ENCODE assay signal across 8 mouse cellular contexts in genomic region chr4:134287168-134287564, GRCm38 (mm10). TPM values are rescaled to one million over a fixed set of nuclear protein-coding genes. Genes with fewer than 3 reads are reported as not detected.
DNase-seq lines count a peak whose midpoint lies in the region; ATAC-seq and TF ChIP-seq lines count a peak whose summit lies in the region.

No protein-coding gene starts in this region.

- H3K4me3 ChIP-seq in forebrain, embryonic 13.5 days, result peak overlapping the region; percentile 99
- peak overlapping the region; percentile 98 for H3K4me3 ChIP-seq in liver, embryonic 16.5 days (ENCODE audit: low read depth, low read length)
- peak overlapping the region; percentile 98 for H3K4me3 ChIP-seq in neural tube, embryonic 12.5 days
- H3K4me3 ChIP-seq in stomach, postnatal 0 days (ENCODE audit: low read depth, low read length), result peak overlapping the region; percentile 95

- H3K27ac ChIP-seq in forebrain, embryonic 13.5 days, result peak overlapping the region; percentile 99
- H3K27ac ChIP-seq in liver, embryonic 16.5 days (ENCODE audit: low read length), result peak overlapping the region; percentile 99
- peak overlapping the region; percentile 100 for H3K27ac ChIP-seq in neural tube, embryonic 12.5 days
- H3K27ac ChIP-seq in stomach, postnatal 0 days (replicated peaks), result peak overlapping the region; percentile 99

- H3K4me2 ChIP-seq in forebrain, embryonic 13.5 days, result peak overlapping the region; percentile 79
- peak overlapping the region; percentile 92 for H3K4me2 ChIP-seq in liver, embryonic 16.5 days (ENCODE audit: low read depth, low read length)
- peak overlapping the region; percentile 96 for H3K4me2 ChIP-seq in neural tube, embryonic 12.5 days (replicated peaks)
- peak overlapping the region; percentile 96 for H3K4me2 ChIP-seq in stomach, postnatal 0 days (replicated peaks; ENCODE audit: low read depth)

- no peak for TF ChIP-seq EP300 in stomach, postnatal 0 days (optimal IDR thresholded peaks at IDR 0.05)

- under 1% methylated on average over 58 of the region's 59 CpGs for WGBS in forebrain, embryonic 13.5 days
- under 1% methylated on average over 48 of the region's 59 CpGs for WGBS in liver, embryonic 16.5 days (ENCODE audit: insufficient replicate concordance)
- under 1% methylated on average over 57 of the region's 59 CpGs for WGBS in neural tube, embryonic 12.5 days
- WGBS in stomach, postnatal 0 days, result under 1% methylated on average over 53 of the region's 59 CpGs

- peaks cover 25% of the 10 kb centered on the region for H3K4me1 ChIP-seq in forebrain, embryonic 13.5 days
- H3K4me1 ChIP-seq in liver, embryonic 16.5 days (ENCODE audit: control insufficient read depth, low read depth, low read length), result peaks cover 27% of the 10 kb centered on the region
- peaks cover 20% of the 10 kb centered on the region for H3K4me1 ChIP-seq in neural tube, embryonic 12.5 days
- H3K4me1 ChIP-seq in stomach, postnatal 0 days (replicated peaks; ENCODE audit: control insufficient read depth, insufficient read depth), result 0 out of 2 replicates have a peak, but pooled peaks cover 3% of the 10 kb centered on the region

- H3K9ac ChIP-seq in forebrain, embryonic 13.5 days, result peak overlapping the region; percentile 96
- H3K9ac ChIP-seq in liver, embryonic 16.5 days (ENCODE audit: low read depth, low read length), result peak overlapping the region; percentile 98
- H3K9ac ChIP-seq in neural tube, embryonic 12.5 days, result peak overlapping the region; percentile 97
- peak overlapping the region; percentile 97 for H3K9ac ChIP-seq in stomach, postnatal 0 days (ENCODE audit: low read length)

- H3K9me3 ChIP-seq in forebrain, embryonic 13.5 days (replicated peaks), result no peaks in the 10 kb centered on the region
- no peaks in the 10 kb centered on the region for H3K9me3 ChIP-seq in liver, embryonic 16.5 days (replicated peaks; ENCODE audit: control insufficient read depth, low read length)
- H3K9me3 ChIP-seq in neural tube, embryonic 12.5 days, result no peaks in the 10 kb centered on the region
- H3K9me3 ChIP-seq in stomach, postnatal 0 days (ENCODE audit: control insufficient read depth, low read length), result no peaks in the 10 kb centered on the region

- peaks cover 21% of the 10 kb centered on the region for H3K36me3 ChIP-seq in forebrain, embryonic 13.5 days (ENCODE audit: poor library complexity, severe bottlenecking)
- peaks cover 16% of the 10 kb centered on the region for H3K36me3 ChIP-seq in liver, embryonic 16.5 days (ENCODE audit: control insufficient read depth, insufficient read depth)
- H3K36me3 ChIP-seq in neural tube, embryonic 12.5 days, result peaks cover 20% of the 10 kb centered on the region
- H3K36me3 ChIP-seq in stomach, postnatal 0 days (ENCODE audit: control insufficient read depth, insufficient read depth, low read length), result peaks cover under 1% of the 10 kb centered on the region; the same call in 1 of the 2 replicates

- H3K27me3 ChIP-seq in forebrain, embryonic 13.5 days, result no peaks in the 10 kb centered on the region
- H3K27me3 ChIP-seq in liver, embryonic 16.5 days (ENCODE audit: control insufficient read depth, insufficient read depth, low read depth, low read length), result no peaks in the 10 kb centered on the region
- no peaks in the 10 kb centered on the region for H3K27me3 ChIP-seq in neural tube, embryonic 12.5 days (replicated peaks)
- no peaks in the 10 kb centered on the region for H3K27me3 ChIP-seq in stomach, postnatal 0 days (ENCODE audit: control insufficient read depth, insufficient read depth, low read length)

- DNase-seq in ES-CJ7 (ENCODE audit: low read depth, low spot score), result peak; percentile 84
- peak; percentile 97 to 98 for DNase-seq in heart, postnatal 10 days
- peak; percentile 97 to 98 for DNase-seq in kidney, postnatal 4 days
- DNase-seq in stomach, postnatal 0 days (ENCODE audit: low spot score), result peak; percentile 97

- intact Hi-C loops in heart, postnatal 10 days (cut with DNase I), result loop anchor here (2.0 kb wide), 2 partner anchors 18 to 38 kb away; no protein-coding TSS in a partner anchor

- TF ChIP-seq CTCF in stomach, postnatal 0 days (IDR thresholded peaks at IDR 0.05; ENCODE audit: low read depth), result peak; percentile 56; the same call in 1 of the 2 replicates

- peak; percentile 88 for ATAC-seq in cerebellum, adult (ENCODE audit: insufficient number of reproducible peaks, low FRiP score, low TSS enrichment)
- peak; percentile 97 for ATAC-seq in forebrain, embryonic 13.5 days
- peak; percentile 89 for ATAC-seq in liver, embryonic 16.5 days (ENCODE audit: low read depth)
- peak; percentile 95 for ATAC-seq in neural tube, embryonic 12.5 days (ENCODE audit: low FRiP score, low read depth)
- peak; percentile 92 for ATAC-seq in stomach, postnatal 0 days (ENCODE audit: low FRiP score, low TSS enrichment)

RNA-seq across cellular contexts. Expression of gene Pdik1l, which starts 0.5 kb away (rescaled TPM):
- polyA plus RNA-seq in forebrain, embryonic 13.5 days (2015; fragmentation: Nextera tagmentation; extraction: Ambion mirVana), result 32.4 and 37.3 TPM in 2 replicates
- total RNA-seq in heart, postnatal 10 days (2021), result 10 to 100 TPM in 1 of 2 experiments, 1 to 10 TPM in 1; 7.5 to 10.3 TPM
- 10.4 and 11.9 TPM in 2 replicates for polyA plus RNA-seq in liver, embryonic 16.5 days (2015; fragmentation: Nextera tagmentation; extraction: Ambion mirVana)
- 28.1 and 31.9 TPM in 2 replicates for polyA plus RNA-seq in neural tube, embryonic 12.5 days (2016; fragmentation: Nextera tagmentation; extraction: Ambion mirVana)
- polyA plus RNA-seq in stomach, postnatal 0 days (2015; fragmentation: Nextera tagmentation; extraction: Ambion mirVana), result 8.3 and 8.4 TPM in 2 replicates

RNA-seq across cellular contexts. Expression of gene Trim63, which starts 27.8 kb away (rescaled TPM):
- 0.16 TPM in 1 of 2 replicates, not detected in the other for polyA plus RNA-seq in forebrain, embryonic 13.5 days (2015; fragmentation: Nextera tagmentation; extraction: Ambion mirVana)
- 100 to 1,000 TPM; 238 to 242 TPM for total RNA-seq in heart, postnatal 10 days (2021)
- 0.25 and 0.28 TPM in 2 replicates for polyA plus RNA-seq in liver, embryonic 16.5 days (2015; fragmentation: Nextera tagmentation; extraction: Ambion mirVana)
- 2.1 and 2.9 TPM in 2 replicates for polyA plus RNA-seq in neural tube, embryonic 12.5 days (2016; fragmentation: Nextera tagmentation; extraction: Ambion mirVana)
- polyA plus RNA-seq in stomach, postnatal 0 days (2015; fragmentation: Nextera tagmentation; extraction: Ambion mirVana), result 0.07 and 0.13 TPM in 2 replicates

RNA-seq across cellular contexts. Expression of gene Grrp1, which starts 33.3 kb away (rescaled TPM):
- polyA plus RNA-seq in forebrain, embryonic 13.5 days (2015; fragmentation: Nextera tagmentation; extraction: Ambion mirVana), result 4.7 and 5.1 TPM in 2 replicates
- total RNA-seq in heart, postnatal 10 days (2021), result 10 to 100 TPM; 13.5 to 15.2 TPM
- polyA plus RNA-seq in liver, embryonic 16.5 days (2015; fragmentation: Nextera tagmentation; extraction: Ambion mirVana), result 0.78 and 0.79 TPM in 2 replicates
- 9.7 and 10.2 TPM in 2 replicates for polyA plus RNA-seq in neural tube, embryonic 12.5 days (2016; fragmentation: Nextera tagmentation; extraction: Ambion mirVana)
- polyA plus RNA-seq in stomach, postnatal 0 days (2015; fragmentation: Nextera tagmentation; extraction: Ambion mirVana), result 3.7 and 4.2 TPM in 2 replicates

RNA-seq across cellular contexts. Expression of gene Gm30191, which starts 40.4 kb away (rescaled TPM):
- polyA plus RNA-seq in forebrain, embryonic 13.5 days (2015; fragmentation: Nextera tagmentation; extraction: Ambion mirVana), result not detected in 2 replicates
- not detected for total RNA-seq in heart, postnatal 10 days (2021)
- polyA plus RNA-seq in liver, embryonic 16.5 days (2015; fragmentation: Nextera tagmentation; extraction: Ambion mirVana), result not detected in 2 replicates
- polyA plus RNA-seq in neural tube, embryonic 12.5 days (2016; fragmentation: Nextera tagmentation; extraction: Ambion mirVana), result 0.33 TPM in 1 of 2 replicates, not detected in the other
- polyA plus RNA-seq in stomach, postnatal 0 days (2015; fragmentation: Nextera tagmentation; extraction: Ambion mirVana), result not detected in 2 replicates

RNA-seq across cellular contexts. Expression of gene Zfp593, which starts 41.8 kb away (rescaled TPM):
- 16.6 and 17.2 TPM in 2 replicates for polyA plus RNA-seq in forebrain, embryonic 13.5 days (2015; fragmentation: Nextera tagmentation; extraction: Ambion mirVana)
- 1 to 10 TPM; 3.7 to 4.0 TPM for total RNA-seq in heart, postnatal 10 days (2021)
- polyA plus RNA-seq in liver, embryonic 16.5 days (2015; fragmentation: Nextera tagmentation; extraction: Ambion mirVana), result 4.0 and 4.5 TPM in 2 replicates
- polyA plus RNA-seq in neural tube, embryonic 12.5 days (2016; fragmentation: Nextera tagmentation; extraction: Ambion mirVana), result 18.6 and 18.9 TPM in 2 replicates
- polyA plus RNA-seq in stomach, postnatal 0 days (2015; fragmentation: Nextera tagmentation; extraction: Ambion mirVana), result 12.1 and 12.6 TPM in 2 replicates

Comparison
In these comparisons a context has a peak if more than half of its experiments do, and no peak if none do; other contexts are left out.
1. Peak in every context shown above with its lines: DNase-seq, ATAC-seq, H3K4me3 ChIP-seq and H3K27ac ChIP-seq.